Mouse (Mus musculus): ENCODE results near the gene Nfib.
A peak's percentile ranks its signal among the peaks of the same experiment; 100 is the strongest.

DNA sequence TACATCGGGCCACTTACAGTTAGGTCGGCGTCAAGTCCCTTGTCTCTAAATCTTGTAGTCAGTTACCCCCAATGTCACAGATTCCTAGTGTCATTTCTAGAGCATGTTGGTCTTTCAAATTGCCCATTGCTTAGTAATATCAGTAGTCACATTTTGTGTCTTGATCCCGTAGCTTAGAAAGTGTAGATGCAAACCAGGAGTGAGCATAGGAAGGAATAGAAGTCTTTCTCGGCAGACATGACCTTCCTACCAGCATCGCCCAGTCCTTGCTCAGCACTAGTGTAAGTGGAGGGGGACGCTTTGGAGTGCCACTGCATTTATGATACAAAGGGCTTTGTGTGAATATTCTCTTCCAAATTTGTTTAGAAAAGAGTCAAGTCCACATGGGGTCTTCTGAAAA is 188.2 kb downstream of the Nfib start:
- TF ChIP-seq MAFK (IDR thresholded peaks at IDR 0.05; ENCODE audit: insufficient replicate concordance, low read length) (no peak), EP300 (IDR thresholded peaks at IDR 0.05; ENCODE audit: low read length) (peak; percentile 73), CTCF (conservative IDR thresholded peaks at IDR 0.05 in 1 of 2, IDR thresholded peaks at IDR 0.05 in 1 of 2; ENCODE audit: low read depth in 2 of 2, low read length in 2 of 2) (no peak), POLR2A (IDR thresholded peaks at IDR 0.05; ENCODE audit: low read depth, low read length) (no peak), TBP (conservative IDR thresholded peaks at IDR 0.05; ENCODE audit: low read depth, low read length) (no peak), HCFC1 (IDR thresholded peaks at IDR 0.05; ENCODE audit: low read depth, low read length) (no peak), POLR2AphosphoS2 (IDR thresholded peaks at IDR 0.05; ENCODE audit: low read depth, low read length) (no peak), MAX (IDR thresholded peaks at IDR 0.05; ENCODE audit: low read length) (no peak), CHD1 (IDR thresholded peaks at IDR 0.05; ENCODE audit: low read depth, low read length) (no peak), USF2 (conservative IDR thresholded peaks at IDR 0.05; ENCODE audit: low read depth, low read length) (no peak)

All from CH12.LX (cell line).